Mouse (Mus musculus): ENCODE results near the gene Ddit4.

DNA sequence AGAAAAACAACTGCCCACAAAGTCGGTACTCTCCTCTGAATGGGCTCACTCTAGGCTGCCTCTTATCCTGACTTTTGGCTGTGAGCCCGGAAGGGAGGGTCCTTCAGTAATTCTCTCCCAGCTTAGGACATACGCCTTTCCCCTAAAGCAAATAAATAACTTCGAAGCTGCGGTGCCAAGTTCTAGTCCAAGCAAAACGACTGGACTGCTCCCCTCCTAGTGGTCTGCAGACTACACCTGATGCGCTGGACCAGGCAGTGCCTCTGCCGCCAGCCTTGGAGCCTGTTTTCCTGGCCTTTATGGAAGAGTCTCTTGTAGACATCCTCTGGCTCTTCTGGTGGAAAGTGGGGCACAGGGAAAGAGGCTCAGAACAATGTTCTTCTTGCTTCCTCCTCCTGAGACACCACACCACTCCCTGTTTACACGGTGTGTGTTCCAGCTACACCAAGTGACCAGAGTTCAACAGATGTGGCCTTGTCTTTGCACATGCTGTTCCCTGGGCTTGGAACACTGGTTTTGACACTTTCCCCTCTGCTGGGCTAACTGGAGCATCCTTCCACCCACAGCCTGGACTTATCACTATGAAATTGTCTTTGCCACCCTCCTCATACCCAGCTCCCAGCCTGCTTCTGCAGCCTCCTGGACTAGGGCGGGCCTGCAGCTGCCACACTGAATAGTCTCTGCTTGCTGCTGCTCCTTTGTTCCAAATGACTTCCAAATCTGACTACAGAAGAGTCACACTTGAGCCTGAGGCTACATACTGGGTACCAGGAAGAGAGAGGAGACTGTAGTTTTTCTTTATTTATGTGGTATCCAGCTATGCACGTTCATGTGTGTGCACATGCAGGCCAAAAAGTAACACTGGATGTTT lies 27.5 kb upstream of the Ddit4 start:
- TF ChIP-seq CTCF (IDR thresholded peaks at IDR 0.05) (peak; percentile 46), EP300 (IDR thresholded peaks at IDR 0.05) (peak; percentile 92)

Measured in lung, postnatal 0 days (tissue).